ENCODE assay signal across 15 mouse cellular contexts in the genomic region with DNA sequence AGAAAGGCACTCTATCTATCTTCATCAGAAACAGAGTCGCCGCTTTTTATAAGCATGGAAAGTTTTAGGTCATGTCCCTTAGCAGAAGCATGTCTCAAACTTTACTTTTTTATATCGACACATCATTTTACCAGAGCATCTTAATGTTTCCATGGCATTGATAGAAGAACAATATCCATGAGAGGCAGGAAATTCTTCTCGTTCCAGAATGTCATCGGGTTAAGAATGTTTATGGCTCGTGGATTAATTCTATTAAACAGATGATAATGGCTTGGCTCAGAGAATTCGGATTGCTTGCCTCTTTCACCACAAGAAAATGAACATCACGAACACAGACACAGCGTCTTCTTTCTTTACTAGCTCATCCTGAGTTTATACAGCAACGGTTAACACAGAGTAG.
DNase-seq lines count a peak whose midpoint lies in the region; ATAC-seq and TF ChIP-seq lines count a peak whose summit lies in the region.
"Had no signal": no experiment of that assay in that cellular context is flagged by ENCODE, and none has a peak within 500 bp of the region (broad histone marks: within the 10 kb centered on the region; RNA-seq: fewer than 3 reads in every experiment).

No protein-coding gene starts in this region.

- no peak for TF ChIP-seq EP300 in lung, postnatal 0 days (IDR thresholded peaks at IDR 0.05)

- no peak for TF ChIP-seq CTCF in lung, postnatal 0 days (IDR thresholded peaks at IDR 0.05)
- no peak for TF ChIP-seq CTCF in lung, adult 2 months (IDR thresholded peaks at IDR 0.05; ENCODE audit: insufficient read depth, low read length)
- no peak for TF ChIP-seq CTCF in thymus, adult 2 months (IDR thresholded peaks at IDR 0.05; ENCODE audit: borderline replicate concordance, control insufficient read depth, extremely low read depth, insufficient read depth, low read length, poor library complexity)

- DNase-seq in embryonic facial prominence, embryonic 14.5 days (ENCODE audit: low spot score) = peak; percentile 23
- DNase-seq in embryonic facial prominence, embryonic 10.5 days (ENCODE audit: low spot score) = no peak
- DNase-seq in kidney, postnatal 10 days = no peak
- DNase-seq in lung, postnatal 0 days (ENCODE audit: low spot score) = peak; percentile 68
- DNase-seq in lung, adult 2 months = no peak
- peak; percentile 15 for DNase-seq in yolk sac, embryonic 10.5 days (ENCODE audit: low spot score)
- no peak for DNase-seq in thymus, adult 2 months
- DNase-seq: cerebellum, adult 8-10 months; left cerebral cortex, postnatal 4 days; right cerebral cortex, postnatal 4 days had no signal

- no peak overlapping the region for H3K9ac ChIP-seq in embryonic facial prominence, embryonic 14.5 days (ENCODE audit: low read depth, low read length)
- H3K9ac ChIP-seq in kidney, embryonic 14.5 days (ENCODE audit: low read depth, low read length) = no peak overlapping the region
- no peak overlapping the region for H3K9ac ChIP-seq in lung, postnatal 0 days (replicated peaks; ENCODE audit: low read depth)
- H3K9ac ChIP-seq: midbrain, embryonic 13.5 days had no signal

- 67% methylated on average over 10 of the region's 10 CpGs for WGBS in embryonic facial prominence, embryonic 14.5 days
- WGBS in embryonic facial prominence, embryonic 10.5 days = 85% methylated on average over 10 of the region's 10 CpGs
- WGBS in kidney, embryonic 14.5 days = 72% methylated on average over 10 of the region's 10 CpGs
- 40% methylated on average over 10 of the region's 10 CpGs for WGBS in lung, postnatal 0 days
- 49% methylated on average over 10 of the region's 10 CpGs for WGBS in lung, adult 2 months
- WGBS in thymus, adult 2 months = 93% methylated on average over 10 of the region's 10 CpGs

- H3K4me1 ChIP-seq in embryonic facial prominence, embryonic 14.5 days (ENCODE audit: control insufficient read depth, insufficient read depth, low read length) = no peaks in the 10 kb centered on the region
- H3K4me1 ChIP-seq in embryonic facial prominence, embryonic 10.5 days = peaks cover 7% of the 10 kb centered on the region; the same call in 1 of the 2 replicates
- no peaks in the 10 kb centered on the region for H3K4me1 ChIP-seq in kidney, embryonic 14.5 days (ENCODE audit: control insufficient read depth, insufficient read depth, low read length)
- H3K4me1 ChIP-seq in lung, postnatal 0 days (ENCODE audit: insufficient read depth, low read depth, low read length) = no peaks in the 10 kb centered on the region
- peaks cover 6% of the 10 kb centered on the region; the same call in 1 of the 2 replicates for H3K4me1 ChIP-seq in lung, adult 2 months (ENCODE audit: control insufficient read depth, insufficient read depth, low read length)
- no peaks in the 10 kb centered on the region for H3K4me1 ChIP-seq in thymus, adult 2 months (replicated peaks; ENCODE audit: control insufficient read depth, insufficient read depth, low read length)
- H3K4me1 ChIP-seq: midbrain, embryonic 13.5 days had no signal

- no peaks in the 10 kb centered on the region for H3K27me3 ChIP-seq in embryonic facial prominence, embryonic 14.5 days (replicated peaks; ENCODE audit: control insufficient read depth, insufficient read depth, low read length)
- H3K27me3 ChIP-seq in embryonic facial prominence, embryonic 10.5 days (replicated peaks; ENCODE audit: low read depth, poor library complexity, severe bottlenecking) = no peaks in the 10 kb centered on the region
- H3K27me3 ChIP-seq in kidney, embryonic 14.5 days (ENCODE audit: control insufficient read depth, insufficient read depth, low read length) = no peaks in the 10 kb centered on the region
- H3K27me3 ChIP-seq in lung, postnatal 0 days (replicated peaks; ENCODE audit: insufficient read depth, low read length) = no peaks in the 10 kb centered on the region
- no peaks in the 10 kb centered on the region for H3K27me3 ChIP-seq in thymus, adult 2 months (ENCODE audit: control insufficient read depth, insufficient read depth, low read length)
- H3K27me3 ChIP-seq: midbrain, embryonic 13.5 days; Patski had no signal

- no peak overlapping the region for H3K4me2 ChIP-seq in embryonic facial prominence, embryonic 14.5 days (ENCODE audit: low read depth, low read length)
- no peak overlapping the region for H3K4me2 ChIP-seq in kidney, embryonic 14.5 days (replicated peaks; ENCODE audit: low read depth, low read length)
- H3K4me2 ChIP-seq in lung, postnatal 0 days (replicated peaks; ENCODE audit: low read depth, low read length) = no peak overlapping the region
- H3K4me2 ChIP-seq: midbrain, embryonic 13.5 days had no signal

- no peak for TF ChIP-seq POLR2A in lung, adult 2 months (IDR thresholded peaks at IDR 0.05; ENCODE audit: borderline replicate concordance, extremely low read depth, low read depth, low read length)
- no peak for TF ChIP-seq POLR2A in thymus, adult 2 months (IDR thresholded peaks at IDR 0.05; ENCODE audit: control insufficient read depth, extremely low read depth, insufficient read depth, low read length, poor library complexity)

- H3K27ac ChIP-seq in embryonic facial prominence, embryonic 14.5 days (replicated peaks; ENCODE audit: low read depth, low read length) = no peak overlapping the region
- no peak overlapping the region for H3K27ac ChIP-seq in embryonic facial prominence, embryonic 10.5 days (replicated peaks)
- peak overlapping the region; percentile 3; the same call in 1 of the 2 replicates for H3K27ac ChIP-seq in kidney, embryonic 14.5 days (ENCODE audit: low read depth, low read length)
- H3K27ac ChIP-seq in lung, postnatal 0 days (ENCODE audit: low read length) = 0 out of 2 replicates have a peak overlapping the region, but pooled peaks have one; percentile 1
- H3K27ac ChIP-seq in thymus, adult 2 months (ENCODE audit: control insufficient read depth, insufficient read depth, low read length) = no peak overlapping the region
- H3K27ac ChIP-seq: macrophage; midbrain, embryonic 13.5 days had no signal

- ATAC-seq in embryonic facial prominence, embryonic 14.5 days (ENCODE audit: low read depth) = no peak
- ATAC-seq in kidney, embryonic 14.5 days (ENCODE audit: low FRiP score, low TSS enrichment) = no peak
- ATAC-seq in lung, postnatal 0 days = no peak; the same call in 1 of the 2 replicates
- ATAC-seq: midbrain, embryonic 13.5 days; Patski had no signal

- H3K36me3 ChIP-seq in embryonic facial prominence, embryonic 14.5 days (ENCODE audit: control insufficient read depth, insufficient read depth, low read length) = no peaks in the 10 kb centered on the region
- H3K36me3 ChIP-seq in embryonic facial prominence, embryonic 10.5 days (replicated peaks) = no peaks in the 10 kb centered on the region
- no peaks in the 10 kb centered on the region for H3K36me3 ChIP-seq in kidney, embryonic 14.5 days (ENCODE audit: control insufficient read depth, insufficient read depth, low read length)
- H3K36me3 ChIP-seq in lung, postnatal 0 days (ENCODE audit: insufficient read depth, low read length) = no peaks in the 10 kb centered on the region
- H3K36me3 ChIP-seq in thymus, adult 2 months (ENCODE audit: control insufficient read depth, insufficient read depth, low read length) = no peaks in the 10 kb centered on the region
- H3K36me3 ChIP-seq: midbrain, embryonic 13.5 days had no signal

- no peaks in the 10 kb centered on the region for H3K9me3 ChIP-seq in embryonic facial prominence, embryonic 14.5 days (ENCODE audit: control insufficient read depth, low read length)
- H3K9me3 ChIP-seq in embryonic facial prominence, embryonic 10.5 days = no peaks in the 10 kb centered on the region
- H3K9me3 ChIP-seq in kidney, embryonic 14.5 days (ENCODE audit: control insufficient read depth, low read length) = no peaks in the 10 kb centered on the region
- H3K9me3 ChIP-seq in lung, postnatal 0 days (ENCODE audit: low read length) = no peaks in the 10 kb centered on the region
- H3K9me3 ChIP-seq: midbrain, embryonic 13.5 days had no signal

- H3K4me3 ChIP-seq in embryonic facial prominence, embryonic 14.5 days (ENCODE audit: low read depth, low read length) = no peak overlapping the region
- no peak overlapping the region for H3K4me3 ChIP-seq in embryonic facial prominence, embryonic 10.5 days
- H3K4me3 ChIP-seq in kidney, embryonic 14.5 days (ENCODE audit: low read length) = no peak overlapping the region
- H3K4me3 ChIP-seq in lung, postnatal 0 days (ENCODE audit: low read depth, low read length) = no peak overlapping the region
- no peak overlapping the region for H3K4me3 ChIP-seq in lung, adult 2 months (replicated peaks; ENCODE audit: extremely low read depth, low read depth, low read length)
- no peak overlapping the region for H3K4me3 ChIP-seq in thymus, adult 2 months (ENCODE audit: control insufficient read depth, insufficient read depth, low read length)
- H3K4me3 ChIP-seq: erythroblast, embryonic 14.5 days; midbrain, embryonic 13.5 days had no signal

Comparison
In these comparisons a context has a peak if more than half of its experiments do, and no peak if none do; other contexts are left out.
1. DNase-seq: peak in embryonic facial prominence, embryonic 14.5 days (single experiment), lung, postnatal 0 days (single experiment) and yolk sac, embryonic 10.5 days (single experiment); none in embryonic facial prominence, embryonic 10.5 days (single experiment), kidney, postnatal 10 days (single experiment), lung, adult 2 months (single experiment) and thymus, adult 2 months (single experiment).
2. H3K27ac ChIP-seq: peak in kidney, embryonic 14.5 days (single experiment) and lung, postnatal 0 days (single experiment); none in embryonic facial prominence, embryonic 14.5 days (single experiment), embryonic facial prominence, embryonic 10.5 days (single experiment) and thymus, adult 2 months (single experiment).